Mouse (Mus musculus) CD4-positive, CD25-positive, alpha-beta regulatory T cell, adult 2 months (primary cell): ENCODE results near the gene Lamtor1.

Source experiments
- DNase-seq: peaks from one replicate; pipeline ENCODE4 v3.0.0-alpha.2; 2012; ENCODE audit warnings: low read depth, low spot score

Gene Lamtor1

DNA sequence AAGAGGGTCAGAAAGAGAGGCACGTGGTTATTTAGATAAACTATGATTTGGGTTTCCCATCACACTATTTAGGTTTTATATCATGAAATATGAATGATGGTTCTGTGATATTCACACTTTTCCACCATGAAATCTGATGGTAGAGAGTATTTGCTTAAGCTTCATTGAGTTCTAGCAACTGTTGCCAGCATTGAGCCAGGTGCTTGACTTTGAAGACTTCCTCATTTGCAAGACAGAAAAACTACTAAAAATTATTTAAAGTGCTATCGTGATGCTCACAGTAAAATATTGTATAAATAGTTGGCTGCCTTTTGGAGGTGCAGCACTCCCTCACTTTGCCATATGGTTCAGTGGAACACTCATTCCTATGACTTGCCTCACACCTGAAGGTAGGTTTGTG is 49.6 kb downstream of the Lamtor1 start:
- DNase-seq: no peak

DNA sequence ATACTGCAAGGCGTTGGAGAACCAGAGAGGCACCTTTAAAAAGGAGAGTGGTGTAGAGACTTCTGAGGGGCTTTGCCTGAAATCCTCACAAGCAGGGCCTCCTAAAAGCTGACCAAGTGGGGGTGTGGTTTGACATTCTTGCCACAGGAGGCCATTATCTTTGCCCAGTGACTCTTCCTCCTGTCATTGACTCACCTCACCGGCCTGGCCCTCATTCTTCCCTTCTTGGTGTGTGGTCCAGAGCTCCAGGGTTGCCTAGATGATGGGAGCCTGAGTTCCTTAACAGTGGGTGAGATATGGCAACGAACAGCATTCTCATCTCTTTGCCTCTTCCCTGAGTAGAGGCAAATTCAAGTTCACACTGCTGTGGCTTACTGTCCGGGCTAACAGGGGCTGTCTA is 50.2 kb downstream of the Lamtor1 start:
- DNase-seq: no peak

DNA sequence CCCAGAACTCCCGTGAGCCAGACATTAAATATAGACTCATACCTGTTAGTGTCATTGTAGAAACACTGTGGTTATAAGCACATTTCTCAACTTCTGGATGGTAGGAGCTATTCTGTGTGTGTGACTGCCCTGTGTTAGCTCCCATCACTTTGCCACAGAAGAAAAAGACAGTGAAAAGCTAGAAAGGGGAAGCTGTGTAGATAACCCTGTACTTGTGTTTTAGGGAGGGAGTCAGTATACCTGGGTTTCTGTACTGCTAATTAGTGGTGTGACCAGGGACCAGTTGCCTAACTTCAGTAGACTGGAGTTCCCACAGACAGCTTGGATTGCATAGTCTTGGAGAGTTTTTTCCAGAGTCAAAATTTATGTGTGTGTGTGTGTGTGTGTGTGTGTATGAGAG is 50.8 kb downstream of the Lamtor1 start:
- no peak for DNase-seq

DNA sequence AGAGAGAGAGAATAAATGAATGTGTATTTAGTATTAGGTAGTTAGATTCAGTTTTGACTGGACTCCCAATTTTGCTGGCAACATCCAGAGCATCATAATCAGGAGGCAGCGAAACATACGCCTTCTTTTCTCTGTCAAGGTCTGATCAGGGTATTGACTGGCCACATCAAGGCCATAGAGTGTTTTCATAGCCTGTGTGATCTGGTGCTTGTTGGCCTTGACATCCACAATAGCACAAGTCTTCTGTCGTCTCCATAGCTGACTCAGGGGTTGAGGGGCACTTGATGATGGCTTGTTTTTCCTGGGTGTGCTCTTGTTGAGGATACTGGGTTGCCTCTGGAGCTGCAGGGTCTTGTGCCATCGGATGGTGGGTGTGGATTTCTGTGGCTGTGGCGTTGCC is 51.2 kb downstream of the Lamtor1 start:
- DNase-seq: no peak

DNA sequence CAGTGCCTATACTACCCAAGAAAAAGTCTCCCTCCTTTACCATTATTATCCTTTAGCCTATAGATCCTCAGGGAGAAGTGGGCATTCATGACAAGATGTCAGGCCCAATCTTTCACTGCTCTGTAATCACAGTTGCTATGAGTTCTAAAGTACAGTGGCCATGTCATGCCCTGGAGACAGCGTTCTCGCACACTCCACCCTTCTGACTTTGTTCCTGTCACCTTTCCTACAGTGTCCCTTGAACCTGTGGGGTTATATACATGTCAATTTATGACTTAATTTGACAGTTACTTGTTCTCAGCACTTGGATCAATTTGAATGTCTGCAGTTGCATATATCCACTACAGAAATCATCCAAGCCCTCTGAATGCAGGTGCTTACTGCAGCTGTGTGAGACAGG is 57.1 kb downstream of the Lamtor1 start:
- DNase-seq: no peak

DNA sequence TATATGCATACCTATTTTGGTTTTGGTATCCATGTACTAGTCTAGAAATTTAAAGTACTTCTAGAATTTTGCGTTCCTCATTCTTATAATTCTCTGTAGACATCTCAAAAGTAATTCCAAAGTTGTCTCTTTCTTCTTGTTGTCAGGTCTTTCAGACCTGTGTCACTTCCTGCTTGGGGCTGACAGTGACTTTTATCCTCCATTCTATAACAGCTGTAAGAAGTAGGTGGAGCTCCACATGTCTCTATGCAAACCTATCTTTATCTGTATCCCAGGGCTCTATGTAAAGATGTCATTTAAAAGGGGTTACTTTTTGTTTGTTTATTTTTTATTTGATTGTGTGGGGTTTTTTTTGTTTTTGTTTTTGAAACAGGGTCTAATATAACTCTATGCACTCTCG is 57.9 kb downstream of the Lamtor1 start:
- DNase-seq: peak; percentile 32

DNA sequence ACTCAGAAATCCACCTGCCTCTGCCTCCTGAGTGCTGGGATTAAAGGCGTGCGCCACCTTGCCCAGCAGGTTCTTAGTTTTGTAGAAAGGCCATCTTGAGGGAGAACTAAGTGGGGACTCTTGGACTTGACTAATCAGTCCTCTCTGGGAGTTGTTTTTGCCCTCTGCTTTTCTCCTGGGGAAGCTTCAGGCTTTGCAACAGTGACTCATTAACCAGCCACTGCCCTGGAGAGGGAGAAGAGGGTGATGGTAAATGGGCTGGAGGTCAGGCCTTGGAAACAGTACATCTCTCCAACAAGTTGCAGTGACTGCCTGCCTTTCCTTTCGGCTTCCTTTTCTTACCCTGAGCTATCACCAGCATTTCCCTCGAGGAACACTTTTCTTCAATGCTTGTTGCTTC is 58.8 kb downstream of the Lamtor1 start:
- no peak for DNase-seq

DNA sequence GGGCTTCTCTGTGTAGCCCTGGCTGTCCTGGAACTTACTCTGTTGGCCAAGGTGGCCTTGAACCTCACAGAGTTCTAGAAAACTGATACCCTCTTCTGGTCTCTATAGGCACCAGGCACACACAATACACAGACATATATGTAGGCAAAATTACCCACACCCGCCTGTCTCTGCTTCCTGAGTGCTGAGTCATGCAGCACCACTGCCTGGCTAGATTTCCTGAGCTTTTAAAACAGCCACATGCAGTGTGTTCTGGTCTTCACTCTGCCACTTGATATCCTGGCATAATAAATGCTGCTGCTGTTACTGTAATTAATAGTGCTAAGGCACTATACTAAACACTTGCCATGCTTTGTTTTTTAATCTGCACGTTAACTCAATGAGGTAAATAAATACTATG is 59.9 kb downstream of the Lamtor1 start:
- DNase-seq: peak; percentile 43

DNA sequence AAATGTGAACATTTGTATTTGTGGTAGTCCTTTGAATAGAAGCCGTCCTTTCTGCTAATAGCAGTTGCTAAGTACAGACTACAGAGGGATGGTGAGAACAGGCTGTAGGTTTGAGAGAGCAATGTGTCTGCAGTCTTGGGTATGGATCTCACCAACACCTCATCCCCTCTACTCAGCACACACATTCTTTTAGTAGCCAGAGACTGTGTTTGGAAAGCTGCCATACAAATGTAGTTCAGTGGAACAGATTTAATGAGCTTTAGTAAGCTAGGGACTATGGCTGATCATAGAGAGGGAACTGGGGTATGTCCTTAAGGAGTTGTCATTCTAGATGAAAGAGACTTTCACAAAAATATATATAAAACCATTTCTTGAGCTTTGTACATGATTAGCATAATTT is 61.6 kb downstream of the Lamtor1 start:
- DNase-seq: no peak

DNA sequence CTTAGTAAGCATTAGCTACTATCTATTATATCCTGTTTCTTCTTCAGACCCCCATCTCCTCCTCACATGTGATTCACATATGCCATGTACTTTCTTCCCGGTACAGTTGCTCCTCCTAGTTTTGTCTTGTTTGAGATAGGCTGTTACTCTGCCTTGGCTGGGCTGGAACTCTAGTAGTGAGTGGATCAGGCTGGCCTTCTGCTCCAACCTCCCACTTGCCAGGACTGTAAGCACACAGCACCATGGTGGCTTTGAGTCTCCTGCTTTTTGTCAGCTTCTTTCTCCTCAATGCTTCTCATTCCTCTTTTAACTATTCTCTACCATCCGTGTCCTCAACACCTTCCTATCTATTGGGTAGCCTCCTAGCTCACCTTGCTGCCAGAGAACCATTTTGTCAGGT is 63.0 kb downstream of the Lamtor1 start:
- DNase-seq: no peak

DNA sequence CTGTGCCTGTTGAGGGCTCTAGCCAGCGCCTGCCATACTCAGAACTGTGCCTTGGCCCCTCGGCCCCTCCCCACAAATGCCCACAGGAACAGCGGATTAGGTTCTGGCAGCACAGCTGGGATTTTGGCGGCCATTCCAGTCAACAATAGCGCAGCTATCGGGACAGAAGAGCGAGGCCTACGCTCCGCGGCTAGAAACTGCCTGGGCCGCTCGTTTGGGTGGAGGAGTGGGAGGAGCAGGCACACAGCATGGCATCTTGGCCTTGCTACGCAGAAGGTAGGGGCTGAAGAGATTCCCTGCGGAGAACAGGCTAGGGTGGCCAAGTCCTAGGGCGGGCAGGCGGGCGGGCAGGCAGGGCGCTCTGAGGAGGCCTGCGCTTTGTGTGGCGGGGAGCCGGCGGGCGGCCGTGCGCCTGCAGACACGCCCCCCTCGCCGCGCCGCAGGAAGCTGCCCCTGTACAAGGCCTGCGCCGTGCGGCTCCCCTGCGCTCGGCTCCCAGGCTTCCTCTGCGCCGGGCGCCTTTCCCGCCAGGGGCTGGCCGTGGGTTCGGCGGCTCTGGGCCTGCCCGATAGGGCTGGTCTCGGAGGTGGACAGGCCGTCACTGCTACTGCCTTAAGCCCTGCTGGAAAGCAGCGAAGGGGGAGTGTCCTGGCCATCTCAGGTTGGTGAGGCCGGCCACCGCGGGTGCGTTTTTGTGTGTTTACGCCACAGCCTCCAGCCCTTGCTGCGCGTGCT is 64.2 kb downstream of the Lamtor1 start:
- peak; percentile 89 for DNase-seq

DNA sequence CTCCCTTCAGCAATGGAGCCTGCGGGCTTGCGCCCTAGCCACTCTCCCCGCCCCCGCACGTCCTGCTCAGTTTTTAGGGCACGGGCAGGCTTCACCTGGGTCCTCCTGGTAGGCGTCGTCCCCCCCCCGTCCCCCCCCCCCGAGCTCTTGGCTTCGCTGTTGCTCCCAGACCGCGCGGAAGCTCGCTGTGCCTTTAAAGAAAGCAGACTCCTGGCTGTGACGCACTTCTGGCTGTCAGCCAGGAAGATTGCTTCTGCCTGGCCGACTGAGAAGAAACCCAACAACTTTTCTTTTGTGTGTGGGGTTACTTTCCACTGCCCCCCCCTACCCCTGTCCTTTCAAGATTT is 64.7 kb downstream of the Lamtor1 start:
- peak; percentile 93 for DNase-seq

DNA sequence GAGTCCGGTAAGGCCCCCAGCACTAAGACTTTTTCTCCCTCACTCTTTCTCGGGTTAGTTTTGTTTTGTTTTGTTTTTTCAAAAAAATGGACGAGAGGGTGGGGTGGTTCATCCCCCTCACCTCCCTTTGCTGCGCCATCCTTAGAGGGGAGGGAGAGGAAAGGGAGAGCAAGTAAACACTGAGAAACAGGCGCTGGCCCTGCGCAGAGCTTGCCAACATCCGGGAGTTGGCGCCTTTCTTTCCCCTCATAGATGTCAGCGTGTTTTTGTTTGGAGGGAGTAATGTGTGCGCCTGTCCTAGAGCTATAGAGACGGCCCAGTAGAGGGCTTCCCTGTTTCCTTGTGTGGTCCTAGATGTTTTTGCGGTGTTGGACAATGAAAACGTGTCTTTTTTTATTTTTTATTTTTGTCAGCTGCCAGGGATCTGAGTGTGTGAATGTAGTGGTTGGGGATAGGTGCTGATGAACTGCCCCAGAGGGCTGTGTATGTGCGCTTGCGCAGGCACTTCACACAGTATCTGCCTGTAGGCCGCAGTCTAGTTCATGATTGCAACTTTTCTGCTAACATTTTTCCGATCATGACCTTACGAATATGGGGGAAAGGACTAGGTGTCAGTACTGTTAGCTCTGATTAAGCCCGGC is 65.2 kb downstream of the Lamtor1 start:
- peak; percentile 82 for DNase-seq

DNA sequence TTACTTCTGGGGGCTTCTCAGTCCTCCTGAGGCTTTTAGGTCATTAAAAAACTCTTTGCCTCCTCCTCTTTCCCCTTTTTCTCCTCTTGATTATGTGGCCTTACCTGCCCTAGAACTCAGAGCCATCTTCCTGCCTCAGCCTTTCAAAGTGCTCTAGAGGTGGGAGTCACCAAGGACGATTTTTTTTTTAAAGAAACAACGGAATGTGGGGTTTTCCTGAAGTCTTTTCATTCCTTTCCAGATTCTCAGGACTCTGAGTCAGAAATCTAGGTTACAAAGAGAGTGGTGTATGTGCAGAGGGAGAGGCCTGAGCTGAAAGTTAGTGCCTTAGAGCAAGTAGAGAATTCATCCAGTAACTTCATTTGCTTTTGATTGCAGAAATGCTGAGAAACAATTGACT is 66.0 kb downstream of the Lamtor1 start:
- DNase-seq: no peak

DNA sequence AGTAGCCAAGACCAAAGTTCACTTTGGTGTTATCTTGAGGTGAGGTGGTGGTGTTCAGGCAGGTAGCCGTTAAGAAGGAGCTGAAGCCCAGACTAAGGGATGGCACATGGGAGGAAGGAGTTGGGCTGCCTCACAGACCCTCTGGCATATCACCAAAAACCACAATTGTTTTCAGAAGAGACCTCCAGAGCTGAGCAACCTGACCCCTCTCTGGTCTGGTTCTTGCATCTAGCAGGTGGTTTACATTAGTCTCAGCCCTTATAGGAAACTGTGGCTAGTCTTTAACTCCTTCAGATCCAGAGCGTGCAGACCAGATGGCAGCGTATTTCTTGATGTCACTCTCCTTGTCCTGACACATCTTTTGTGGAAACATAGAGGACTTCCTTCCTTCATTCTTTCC is 68.0 kb downstream of the Lamtor1 start:
- DNase-seq: no peak

DNA sequence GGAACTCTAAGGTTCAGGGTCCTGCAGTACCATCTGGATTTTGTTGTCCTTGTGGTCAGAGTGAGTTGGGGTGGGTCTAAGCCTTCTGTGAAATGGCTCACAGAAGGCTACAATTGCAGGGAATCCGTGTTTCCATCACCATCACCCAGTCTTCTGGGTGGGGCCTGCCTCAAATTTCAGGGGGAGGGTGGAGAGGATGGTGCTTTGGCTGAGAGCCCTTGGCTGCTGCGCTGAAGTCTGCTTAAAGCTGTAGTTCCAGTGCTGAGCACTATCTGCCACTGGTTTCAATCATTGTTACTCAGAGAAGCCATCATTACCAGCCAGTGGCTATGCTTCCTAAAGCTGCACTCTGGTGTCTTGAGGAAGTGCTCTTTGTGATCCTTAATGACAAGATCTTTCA is 68.8 kb downstream of the Lamtor1 start:
- DNase-seq: no peak
